Mouse (Mus musculus): ENCODE measurements around the gene Rara.

The Rara gene

GRCm38 (mm10) chr11:98937914-98938694 is 10.5 kb downstream of the Rara start:
- DNase-seq (ENCODE audit: low read depth, low spot score): peak; percentile 85

- DNase-seq (ENCODE audit: low read depth, low spot score): no peak
These were observed 11.1 kb downstream of the Rara start for GRCm38 (mm10) chr11:98938701-98939083.

DNA sequence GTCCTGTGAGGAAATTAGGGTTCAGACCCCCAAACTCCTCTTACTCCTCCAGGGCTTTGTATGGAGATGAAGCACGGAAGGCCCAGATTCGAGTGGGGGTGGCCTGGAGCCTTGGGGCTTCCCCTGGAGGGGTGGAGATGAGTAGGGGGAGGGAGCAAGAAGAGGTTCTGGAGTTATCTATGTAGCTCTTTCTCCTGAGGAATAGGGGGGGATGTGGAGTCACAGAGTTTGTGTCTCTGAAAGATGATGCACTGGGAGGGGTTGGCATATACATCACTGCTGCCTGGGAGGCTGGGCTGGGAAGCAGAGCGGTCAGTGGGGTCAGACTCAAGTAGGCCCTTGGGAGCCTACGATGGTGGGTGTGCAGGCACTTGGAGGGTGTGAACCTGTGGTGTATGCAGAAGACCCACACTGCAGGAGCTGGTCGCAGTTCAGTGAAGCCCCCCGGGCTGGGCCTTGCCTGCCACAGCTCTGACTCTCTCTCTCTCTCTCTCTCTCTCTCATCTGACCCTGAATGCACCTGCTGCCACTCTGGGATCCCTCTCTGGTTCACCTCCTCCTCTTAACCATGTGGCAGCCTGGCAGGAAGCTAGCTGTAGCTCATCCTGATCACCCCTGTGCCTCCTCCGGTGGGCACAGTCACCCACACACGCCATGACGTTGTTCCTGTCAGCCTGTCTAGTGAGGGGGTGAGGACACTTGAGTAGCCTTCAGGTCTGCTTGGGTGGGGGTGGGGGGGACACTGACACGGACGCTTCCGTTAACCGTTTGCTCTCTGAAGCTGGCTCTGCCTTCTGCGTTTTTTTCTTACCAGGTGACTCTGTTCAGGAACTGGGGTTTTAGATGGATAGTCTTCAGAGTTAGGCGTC is 11.7 kb downstream of the Rara start:
- DNase-seq (ENCODE audit: low read depth, low spot score): peak; percentile 79

- no peak for DNase-seq (ENCODE audit: low read depth, low spot score)
These were observed 12.5 kb downstream of the Rara start for GRCm38 (mm10) chr11:98939953-98940641.

DNA sequence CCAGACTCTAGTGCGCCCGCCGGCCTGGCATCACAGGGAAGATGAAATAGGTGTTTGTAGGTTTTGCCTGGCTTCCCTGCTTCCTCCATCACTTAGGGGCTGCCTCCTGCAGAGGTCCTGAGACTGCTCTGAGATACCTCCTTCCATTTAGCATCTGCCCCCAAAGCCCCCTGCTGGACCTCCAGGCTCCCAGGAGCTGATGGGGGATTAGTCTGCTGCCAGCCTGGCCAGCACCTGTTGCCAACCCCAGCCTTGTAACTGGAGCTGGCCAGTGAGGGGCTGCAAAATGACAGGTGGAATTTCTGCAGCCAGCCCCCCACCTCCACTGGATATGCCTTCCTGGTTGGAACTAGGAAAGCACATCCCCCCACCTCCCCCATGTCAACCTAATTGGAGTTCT is 13.2 kb downstream of the Rara start:
- DNase-seq (ENCODE audit: low read depth, low spot score): no peak

GRCm38 (mm10) chr11:98941341-98941825 is 13.8 kb downstream of the Rara start:
- DNase-seq (ENCODE audit: low read depth, low spot score): peak; percentile 87

DNA sequence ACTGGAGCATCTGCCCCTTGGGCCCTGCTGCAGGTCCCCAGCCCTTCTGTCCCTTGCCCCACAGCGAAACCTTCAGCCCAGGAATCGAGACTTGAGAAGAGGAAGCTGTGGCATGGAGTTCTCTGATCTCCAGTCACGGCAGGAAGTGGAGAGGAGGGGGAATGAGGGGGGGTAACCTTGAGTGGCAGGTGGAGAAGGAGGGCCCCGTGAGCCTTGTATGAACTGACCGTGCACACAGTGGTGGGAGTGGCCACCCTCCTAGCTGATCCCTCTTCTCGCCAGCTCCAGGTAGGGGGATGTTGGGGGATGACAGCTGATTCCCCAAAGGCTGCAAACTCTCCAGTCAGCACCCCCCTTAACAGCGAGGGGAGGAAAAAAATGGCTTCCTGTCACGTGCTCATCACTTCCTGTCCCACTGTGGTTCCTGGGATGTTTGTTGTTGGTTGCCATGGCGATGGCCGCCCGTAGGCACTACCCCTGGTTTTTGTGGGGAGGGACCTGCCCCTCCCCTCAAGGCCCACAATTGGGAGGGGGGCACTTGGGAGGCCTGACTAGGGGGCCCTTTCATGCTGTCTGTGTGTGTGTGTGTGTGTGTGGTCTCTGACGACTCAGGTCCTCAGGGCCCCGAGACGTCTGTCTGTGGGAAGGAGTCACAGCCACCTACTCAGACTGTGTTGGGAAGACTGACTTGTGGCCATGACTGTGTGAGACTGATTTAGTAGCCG is 14.4 kb downstream of the Rara start:
- DNase-seq (ENCODE audit: low read depth, low spot score): peak; percentile 98

GRCm38 (mm10) chr11:98942555-98942922 is 14.9 kb downstream of the Rara start:
- DNase-seq (ENCODE audit: low read depth, low spot score): no peak

DNA sequence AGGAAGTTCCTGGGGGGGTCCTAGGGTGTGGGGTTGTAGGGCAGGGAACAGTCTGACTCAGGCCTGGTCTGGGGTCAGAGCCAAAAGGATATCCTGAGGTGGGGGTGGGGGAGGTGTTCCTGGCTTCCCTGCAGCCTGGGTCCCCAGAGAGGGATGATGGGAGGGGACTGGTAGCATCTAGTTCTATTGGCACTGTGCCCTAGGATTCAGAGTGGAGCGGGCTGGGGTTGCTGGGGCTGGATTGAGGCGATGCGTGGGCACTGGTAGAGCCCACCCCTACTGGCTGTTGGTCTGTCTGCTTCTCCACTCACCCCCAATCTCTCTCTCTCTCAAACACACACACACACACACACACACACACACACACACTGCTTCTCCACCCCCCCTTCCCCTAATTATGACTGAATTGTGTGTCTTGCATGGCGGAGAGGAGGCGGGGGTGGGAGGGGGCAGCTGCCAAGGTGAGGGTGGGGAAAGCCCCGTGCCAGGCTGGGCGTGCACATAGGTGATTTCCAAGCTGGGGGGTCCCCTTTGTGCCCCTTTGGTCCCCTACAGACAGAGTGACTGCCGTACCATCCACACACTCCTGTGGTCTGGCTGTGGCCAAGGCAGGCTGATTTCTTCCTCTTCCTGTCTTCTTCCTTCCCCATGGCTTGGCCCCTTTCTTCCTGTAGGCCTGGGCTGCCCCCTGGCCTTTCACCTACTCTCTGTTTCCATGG is 15.5 kb downstream of the Rara start:
- peak; percentile 93 for DNase-seq (ENCODE audit: low read depth, low spot score)

DNA sequence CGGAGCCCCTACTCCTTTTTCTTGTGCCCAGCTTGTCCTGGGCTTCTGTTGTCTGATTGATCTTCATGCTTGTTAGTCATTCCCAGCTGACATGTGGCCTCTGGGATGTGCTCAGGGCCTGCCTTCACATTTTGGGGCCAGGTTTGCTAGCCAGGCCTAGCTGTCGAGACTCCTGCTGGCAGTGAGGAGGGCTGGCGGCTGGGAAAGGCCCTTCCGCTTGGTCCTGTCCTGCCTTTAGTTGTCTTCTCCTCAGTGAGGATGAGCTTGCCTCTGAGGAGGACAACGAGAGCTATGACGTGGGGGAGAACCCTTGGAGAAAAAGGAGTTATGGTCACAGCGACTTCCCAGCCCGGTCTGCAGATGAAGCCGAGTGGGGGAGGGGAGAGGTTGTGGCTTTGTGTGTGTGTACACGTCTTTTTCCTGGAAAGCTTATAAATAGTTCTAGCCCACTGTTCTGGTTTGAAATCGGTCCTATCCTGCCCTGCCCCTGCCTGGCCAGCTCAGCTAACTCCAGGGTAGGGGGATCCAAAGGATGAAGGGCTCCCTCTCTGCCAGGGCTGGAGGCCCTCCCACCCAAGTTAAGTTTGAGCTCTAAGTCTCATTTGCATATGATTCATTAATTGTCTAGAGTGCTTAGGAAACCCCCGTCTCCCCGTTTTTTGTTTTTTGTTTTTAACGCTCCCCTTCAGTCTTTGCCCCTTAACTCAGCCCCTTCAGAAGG is 16.3 kb downstream of the Rara start:
- peak; percentile 89 for DNase-seq (ENCODE audit: low read depth, low spot score)

DNA sequence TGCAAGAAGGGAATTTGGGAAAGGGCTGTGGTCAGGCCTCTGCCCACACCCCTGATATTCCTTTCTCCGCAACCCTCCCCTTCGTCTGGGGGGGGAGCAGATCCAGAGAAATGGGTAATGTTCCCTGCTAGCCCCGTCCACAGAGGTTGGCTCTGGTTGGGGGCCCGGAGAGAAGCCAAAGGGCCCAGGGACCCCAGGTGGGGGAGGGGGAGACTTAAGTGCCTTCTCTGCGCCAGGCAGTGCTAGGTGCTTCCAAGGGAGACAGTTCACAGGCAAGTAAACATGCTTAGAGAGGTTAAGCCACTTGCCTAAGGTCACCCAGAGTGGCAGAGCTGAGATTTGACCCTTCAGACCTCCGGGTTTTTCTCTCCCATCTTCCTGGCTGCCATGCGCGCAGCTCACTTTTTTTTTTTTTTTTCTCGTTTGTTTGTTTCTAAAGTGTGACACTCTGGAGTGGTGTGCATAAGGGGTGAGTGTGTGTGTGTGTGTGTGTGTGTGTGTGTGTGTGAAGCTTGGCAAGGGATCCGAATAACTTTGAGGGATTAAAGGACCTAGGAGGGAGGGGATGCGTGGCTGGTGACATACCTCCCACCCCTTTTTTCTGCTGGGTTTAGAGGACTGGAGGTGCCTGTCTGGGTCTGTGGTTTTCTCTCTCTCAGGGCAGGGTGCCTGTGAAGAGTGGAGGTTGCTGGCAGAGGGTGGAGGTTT is 17.4 kb downstream of the Rara start:
- DNase-seq (ENCODE audit: low read depth, low spot score): peak; percentile 35

- DNase-seq (ENCODE audit: low read depth, low spot score): no peak
These were observed 18.0 kb downstream of the Rara start for GRCm38 (mm10) chr11:98945605-98945977.

- DNase-seq (ENCODE audit: low read depth, low spot score): peak; percentile 60
These were observed 20.5 kb downstream of the Rara start for GRCm38 (mm10) chr11:98947969-98948569.

- DNase-seq (ENCODE audit: low read depth, low spot score): no peak
These were observed 21.8 kb downstream of the Rara start for GRCm38 (mm10) chr11:98949242-98949957.

GRCm38 (mm10) chr11:98949958-98950460 is 22.4 kb downstream of the Rara start:
- no peak for DNase-seq (ENCODE audit: low read depth, low spot score)

DNA sequence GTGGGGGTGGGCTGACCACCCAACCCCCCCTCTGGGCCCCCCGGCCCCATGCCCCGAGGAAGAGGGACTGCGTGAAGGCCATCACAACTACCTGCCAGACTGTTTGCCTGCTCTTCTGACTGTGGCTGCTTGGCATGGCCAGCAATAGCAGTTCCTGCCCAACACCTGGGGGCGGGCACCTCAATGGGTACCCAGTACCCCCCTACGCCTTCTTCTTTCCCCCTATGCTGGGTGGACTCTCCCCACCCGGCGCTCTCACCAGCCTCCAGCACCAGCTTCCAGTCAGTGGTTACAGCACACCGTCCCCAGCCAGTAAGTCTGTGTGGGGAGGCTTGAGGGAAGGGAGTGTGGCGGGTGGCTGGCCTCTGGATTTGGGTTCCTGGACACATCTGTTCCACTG is 22.9 kb downstream of the Rara start:
- no peak for DNase-seq (ENCODE audit: low read depth, low spot score)

DNA sequence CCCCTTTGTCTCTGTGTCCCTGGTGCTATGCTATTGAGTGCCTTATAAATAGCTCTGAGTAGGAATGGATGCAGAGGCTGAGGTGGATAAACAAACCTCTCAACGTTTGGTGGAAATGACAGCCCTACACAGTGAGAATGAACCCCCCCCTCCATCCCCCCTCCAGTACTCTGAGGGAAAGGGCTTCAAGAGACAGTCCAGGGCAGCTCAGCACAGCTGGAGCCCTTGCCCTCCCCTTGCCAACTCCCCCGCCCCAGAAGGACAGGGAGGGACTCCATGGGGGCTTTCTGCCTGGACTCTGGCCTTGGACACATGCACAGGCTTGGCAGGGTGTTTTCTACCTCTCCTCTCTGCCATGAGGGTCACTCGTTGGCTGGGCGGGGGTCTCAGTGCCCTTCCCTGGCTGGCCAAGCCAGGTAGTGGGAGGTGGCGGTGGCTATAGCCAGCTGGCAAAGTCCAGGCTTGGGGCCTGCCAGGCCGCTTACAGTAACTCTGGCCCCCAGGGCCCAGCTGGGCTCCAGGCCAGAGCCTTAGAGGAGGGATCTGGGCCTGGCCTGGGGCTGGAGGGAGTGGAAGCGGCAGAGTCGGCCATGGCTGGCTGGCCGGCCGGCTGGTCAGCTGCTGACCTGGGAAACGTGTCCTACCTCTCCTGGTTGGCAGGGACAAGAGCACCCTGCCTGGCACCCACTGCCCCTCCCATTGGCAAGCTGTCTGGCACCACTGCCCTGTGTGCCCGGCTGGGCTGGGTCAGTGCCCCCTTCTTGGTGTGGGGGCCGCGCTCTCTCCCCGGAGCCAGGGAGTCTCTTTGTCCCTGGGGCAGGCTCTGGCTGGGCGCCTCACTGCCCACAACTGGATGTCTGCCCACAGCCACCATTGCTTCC is 23.6 kb downstream of the Rara start:
- no peak for DNase-seq (ENCODE audit: low read depth, low spot score)
